Mouse (Mus musculus) C2C12 (cell line): Measurements from ENCODE around the gene Csrnp2. TPM values are rescaled to one million over a fixed set of nuclear protein-coding genes. Genes with fewer than 3 reads are reported as not detected.

Experiments used
- H3K27me3 ChIP-seq: one replicate; pipeline ENCODE4 v1.6.1; 2011; ENCODE audit not compliant: control insufficient read depth, insufficient read depth, insufficient read length
- H3K36me3 ChIP-seq: one replicate; pipeline ENCODE4 v1.6.1; 2011; ENCODE audit not compliant: control insufficient read depth, insufficient read depth
- H3K4me3 ChIP-seq: one replicate; pipeline ENCODE4 v1.5.1; 2011; ENCODE audit warnings: mild to moderate bottlenecking, control low read depth; ENCODE audit not compliant: poor library complexity, insufficient read depth, severe bottlenecking
- H3K79me2 ChIP-seq: one replicate; pipeline ENCODE4 v1.6.1; 2011; ENCODE audit not compliant: control insufficient read depth, insufficient read depth
- H3K79me3 ChIP-seq: one replicate; pipeline ENCODE4 v1.6.1; 2011; ENCODE audit warnings: low read depth, control low read depth
- H3ac ChIP-seq: one replicate; pipeline ENCODE3; 2011; ENCODE audit warnings: low read depth; ENCODE audit not compliant: control insufficient read depth, insufficient read length
- CEBPB ChIP-seq: IDR thresholded peaks from one replicate; pipeline ENCODE4 v1.6.1; 2011; ENCODE audit warnings: low read depth, mild to moderate bottlenecking, control low read depth, moderate library complexity
- CTCF ChIP-seq: IDR thresholded peaks from one replicate; pipeline ENCODE4 v1.5.1; 2011; ENCODE audit not compliant: control insufficient read depth, insufficient read depth, insufficient read length
- FOSL1 ChIP-seq: IDR thresholded peaks from one replicate; pipeline ENCODE4 v1.8.0; 2011; ENCODE audit warnings: mild to moderate bottlenecking, low read length; ENCODE audit not compliant: poor library complexity, insufficient read depth, severe bottlenecking
- MAX ChIP-seq: IDR thresholded peaks from one replicate; pipeline ENCODE4 v1.6.1; 2011; ENCODE audit warnings: mild to moderate bottlenecking, control low read depth
- MYOD1 ChIP-seq: IDR thresholded peaks from one replicate; pipeline ENCODE4 v1.6.1; 2011; ENCODE audit warnings: low read depth; ENCODE audit not compliant: control insufficient read depth, insufficient read length
- MYOG ChIP-seq: IDR thresholded peaks from one replicate; pipeline ENCODE4 v1.6.1; 2011; ENCODE audit not compliant: control insufficient read depth, insufficient read length; ENCODE audit errors: extremely low read depth
- USF1 ChIP-seq: IDR thresholded peaks from one replicate; pipeline ENCODE4 v1.6.1; 2011; ENCODE audit warnings: low read depth, mild to moderate bottlenecking, control low read depth, moderate library complexity
- polyA plus RNA-seq: library from polyadenylated mRNA; unstranded; fragments of >200 nt; fragmentation: generic; extraction: Trizol; gene quantifications from one replicate; pipeline ENCODE4 v1.2.1, GENCODE M21; 2012; ENCODE audit warnings: missing spikeins

Csrnp2 gene
- polyA plus RNA-seq, 1 experiment: 11.6 TPM

DNA sequence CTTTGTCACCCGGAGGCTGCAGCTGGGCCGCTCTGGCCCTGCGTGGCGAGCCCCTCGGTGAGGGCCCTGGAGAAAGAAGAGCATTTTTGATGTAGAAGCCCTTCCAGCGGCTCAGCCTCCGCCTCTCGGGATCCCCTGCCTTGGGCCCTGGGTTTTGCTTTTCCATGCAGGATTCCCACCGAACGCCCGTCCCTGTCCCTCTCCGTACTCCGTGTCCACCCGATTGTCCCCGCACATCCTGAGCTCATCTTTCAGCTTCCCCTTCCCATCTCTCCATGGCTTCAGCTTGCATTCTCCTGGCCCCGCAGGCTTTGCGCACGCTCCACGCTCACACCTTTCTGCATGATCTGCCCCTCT lies 26.1 kb downstream of the Csrnp2 start:
- Histone ChIP-seq H3ac (peak overlapping the region; percentile 82), H3K4me3 (peak overlapping the region; percentile 91), H3K27me3 (no peaks in the 10 kb centered on the region), H3K79me2 (peaks cover 12% of the 10 kb centered on the region), H3K79me3 (no peaks in the 10 kb centered on the region), H3K36me3 (peaks cover 27% of the 10 kb centered on the region)
- TF ChIP-seq USF1 (no peak), CTCF (no peak), MYOG (no peak), MAX (no peak), CEBPB (no peak), FOSL1 (no peak), MYOD1 (no peak)

DNA sequence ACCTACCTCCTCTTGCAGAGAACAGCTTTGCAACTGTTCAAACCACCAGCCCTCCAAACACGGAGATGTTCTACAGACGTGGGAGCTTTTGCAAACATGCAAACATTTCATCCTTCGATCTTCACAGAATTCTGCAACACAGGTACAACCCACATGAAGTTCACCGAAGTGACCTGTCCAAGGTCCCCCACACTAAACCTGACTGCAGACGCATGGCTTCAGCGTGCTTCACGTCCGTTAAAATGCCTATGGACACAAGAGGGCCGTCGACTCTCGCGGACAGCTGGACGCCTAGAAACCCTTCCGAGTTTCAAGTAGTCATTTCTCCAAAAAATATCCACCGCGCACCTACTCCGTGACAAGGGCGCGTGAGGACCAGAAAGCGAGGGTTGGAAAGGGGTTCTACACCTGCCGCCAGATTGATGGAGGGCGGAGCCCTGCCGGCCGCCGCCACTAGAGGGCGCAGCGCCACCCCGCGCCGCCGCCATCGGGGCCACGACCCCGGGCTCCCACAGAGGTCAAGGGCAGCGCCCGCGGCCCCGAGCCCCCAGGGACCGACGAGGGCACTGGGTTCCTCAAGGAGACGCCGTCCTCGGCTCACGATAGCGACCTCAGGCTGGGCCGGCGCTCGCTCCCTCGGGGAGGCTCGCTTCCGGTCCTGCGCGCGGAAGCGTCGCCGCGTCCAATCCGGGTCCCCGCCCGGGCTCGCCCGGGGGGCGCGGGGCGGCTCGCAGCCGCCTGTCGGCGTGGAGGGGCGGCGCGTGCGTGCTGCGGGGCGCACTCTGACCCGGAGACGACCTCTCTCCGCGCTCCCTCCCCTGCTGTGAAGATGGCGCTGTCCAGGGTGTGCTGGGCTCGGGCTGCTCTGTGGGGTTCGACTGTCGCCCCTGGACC lies 26.7 kb downstream of the Csrnp2 start, which contains the start of gene Letmd1:
Gene Letmd1, plus strand, starts transcription at position 729 of the 894 bp plus-strand sequence.
- no peaks in the 10 kb centered on the region for H3K27me3 ChIP-seq
- H3K79me2 ChIP-seq: peaks cover 12% of the 10 kb centered on the region
- H3K79me3 ChIP-seq: no peaks in the 10 kb centered on the region
- H3K36me3 ChIP-seq: peaks cover 20% of the 10 kb centered on the region
- peak; percentile 98 for TF ChIP-seq CTCF
- no peak for TF ChIP-seq MYOD1
- TF ChIP-seq USF1: no peak
- peak; percentile 89 for TF ChIP-seq MAX
- TF ChIP-seq MYOG: no peak
- TF ChIP-seq CEBPB: no peak
- TF ChIP-seq FOSL1: no peak
- H3K4me3 ChIP-seq: peak within 1 kb of the TSS; percentile 91
- H3ac ChIP-seq: peak within 1 kb of the TSS; percentile 82

GRCm38 (mm10) chr15:100467738-100468137 lies 27.6 kb downstream of the Csrnp2 start:
- Histone ChIP-seq H3K79me3 (no peaks in the 10 kb centered on the region), H3K4me3 (peak overlapping the region; percentile 91), H3K27me3 (no peaks in the 10 kb centered on the region), H3K79me2 (peaks cover 12% of the 10 kb centered on the region), H3K36me3 (peaks cover 13% of the 10 kb centered on the region), H3ac (no peak overlapping the region)
- TF ChIP-seq FOSL1: no peak
- no peak for TF ChIP-seq MAX
- no peak for TF ChIP-seq USF1
- TF ChIP-seq CEBPB: no peak
- TF ChIP-seq MYOD1: no peak
- TF ChIP-seq MYOG: no peak

DNA sequence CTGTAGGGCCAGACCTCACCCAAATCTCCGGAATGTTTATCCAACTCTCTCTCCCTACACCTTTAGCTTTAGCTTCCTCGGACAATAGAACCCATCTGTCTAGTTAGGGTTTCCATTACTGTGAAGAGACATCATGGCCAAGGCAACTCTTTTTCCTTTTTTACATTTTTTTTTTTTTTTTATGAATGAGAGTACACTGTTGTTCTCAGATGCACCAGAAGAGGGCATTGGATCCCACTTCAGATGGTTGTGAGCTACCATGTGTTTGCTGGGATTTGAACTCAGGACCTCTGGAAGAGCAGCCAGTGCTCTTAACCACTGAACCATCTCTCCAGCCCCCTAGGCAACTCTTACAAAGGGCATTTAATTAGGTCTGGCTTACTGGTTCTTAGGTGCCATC lies 29.9 kb downstream of the Csrnp2 start:
- H3ac ChIP-seq: no peak overlapping the region
- H3K79me3 ChIP-seq: no peaks in the 10 kb centered on the region
- no peaks in the 10 kb centered on the region for H3K27me3 ChIP-seq
- peaks cover 12% of the 10 kb centered on the region for H3K79me2 ChIP-seq
- H3K4me3 ChIP-seq: no peak overlapping the region
- no peak for TF ChIP-seq USF1
- TF ChIP-seq MAX: no peak
- no peak for TF ChIP-seq MYOD1
- no peak for TF ChIP-seq MYOG
- TF ChIP-seq CTCF: no peak
- no peak for TF ChIP-seq CEBPB
- TF ChIP-seq FOSL1: no peak
- no peaks in the 10 kb centered on the region for H3K36me3 ChIP-seq

DNA sequence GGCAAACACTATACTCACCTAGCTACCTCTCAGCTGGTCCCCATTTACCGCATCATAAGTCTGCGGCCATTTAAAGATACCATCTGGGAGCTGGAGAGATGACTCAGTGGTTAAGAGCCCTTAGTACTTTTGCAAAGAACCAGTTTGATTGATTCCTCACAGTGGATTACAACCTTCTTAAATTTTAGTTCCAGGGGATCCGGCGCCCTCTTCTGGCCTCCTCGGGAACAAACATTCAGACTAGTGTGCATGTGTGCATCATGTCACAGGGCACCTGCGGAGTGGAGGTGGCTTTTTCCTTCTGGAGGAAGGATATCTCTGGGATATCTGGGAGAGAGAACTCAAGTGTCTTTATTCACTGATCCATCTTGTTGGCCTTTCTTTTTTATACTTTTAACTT lies 31.6 kb downstream of the Csrnp2 start:
- TF ChIP-seq CEBPB (no peak), CTCF (peak; percentile 46)
- Histone ChIP-seq H3K79me3 (no peaks in the 10 kb centered on the region), H3K27me3 (no peaks in the 10 kb centered on the region), H3ac (no peak overlapping the region), H3K4me3 (no peak overlapping the region), H3K79me2 (no peaks in the 10 kb centered on the region), H3K36me3 (no peaks in the 10 kb centered on the region)
